In genomic region chr17:28628248-28629124, GRCm38 (mm10) we compare ENCODE assay signal across 18 mouse cellular contexts. TPM values are rescaled to one million over a fixed set of nuclear protein-coding genes. Genes with fewer than 3 reads are reported as not detected.
DNase-seq lines count a peak whose midpoint lies in the region; ATAC-seq lines count a peak whose summit lies in the region.
"Had no signal": no experiment of that assay in that cellular context is flagged by ENCODE, and none has a peak within 500 bp of the region (broad histone marks: within the 10 kb centered on the region; RNA-seq: fewer than 3 reads in every experiment).

No protein-coding gene starts in this region.

- H3K9ac ChIP-seq in limb, embryonic 15.5 days, result no peak overlapping the region
- no peak overlapping the region for H3K9ac ChIP-seq in kidney, embryonic 16.5 days (replicated peaks; ENCODE audit: low read length)
- H3K9ac ChIP-seq: forebrain, embryonic 12.5 days; liver, embryonic 13.5 days had no signal

- H3K4me1 ChIP-seq in limb, embryonic 15.5 days, result peaks cover 5% of the 10 kb centered on the region; the same call in 1 of the 2 replicates
- peaks cover 12% of the 10 kb centered on the region for H3K4me1 ChIP-seq in limb, embryonic 10.5 days
- H3K4me1 ChIP-seq in kidney, embryonic 16.5 days (ENCODE audit: insufficient read depth, low read length), result peaks cover 7% of the 10 kb centered on the region

- no peak overlapping the region for H3K4me3 ChIP-seq in limb, embryonic 15.5 days
- no peak overlapping the region for H3K4me3 ChIP-seq in limb, embryonic 10.5 days
- no peak overlapping the region for H3K4me3 ChIP-seq in kidney, embryonic 16.5 days (ENCODE audit: low read length)
- H3K4me3 ChIP-seq: forebrain, embryonic 12.5 days; liver, embryonic 13.5 days; myocyte had no signal

- no peaks in the 10 kb centered on the region for H3K36me3 ChIP-seq in limb, embryonic 15.5 days
- no peaks in the 10 kb centered on the region for H3K36me3 ChIP-seq in limb, embryonic 10.5 days
- H3K36me3 ChIP-seq in kidney, embryonic 16.5 days (ENCODE audit: insufficient read depth, low read length), result no peaks in the 10 kb centered on the region
- H3K36me3 ChIP-seq: forebrain, embryonic 12.5 days; liver, embryonic 13.5 days had no signal

- no peak for ATAC-seq in limb, embryonic 15.5 days (ENCODE audit: insufficient number of reproducible peaks, low FRiP score, low TSS enrichment, low read depth)
- peak; percentile 51; the same call in 1 of the 2 replicates for ATAC-seq in kidney, embryonic 16.5 days (ENCODE audit: low FRiP score, low TSS enrichment)
- ATAC-seq: CD4-positive, CD25-positive, alpha-beta regulatory T cell, adult 4 months had no signal

- 51% methylated on average over 10 of the region's 10 CpGs for WGBS in limb, embryonic 15.5 days
- WGBS in limb, embryonic 10.5 days, result 60% methylated on average over 10 of the region's 10 CpGs
- WGBS in kidney, embryonic 16.5 days, result 46% methylated on average over 10 of the region's 10 CpGs

- no peaks in the 10 kb centered on the region for H3K9me3 ChIP-seq in limb, embryonic 15.5 days
- H3K9me3 ChIP-seq in limb, embryonic 10.5 days (replicated peaks), result no peaks in the 10 kb centered on the region
- no peaks in the 10 kb centered on the region for H3K9me3 ChIP-seq in kidney, embryonic 16.5 days (ENCODE audit: low read length)
- H3K9me3 ChIP-seq: forebrain, embryonic 12.5 days; liver, embryonic 13.5 days had no signal

- H3K4me2 ChIP-seq in limb, embryonic 15.5 days, result no peak overlapping the region
- H3K4me2 ChIP-seq in kidney, embryonic 16.5 days (replicated peaks; ENCODE audit: low read depth, low read length), result no peak overlapping the region
- H3K4me2 ChIP-seq: forebrain, embryonic 12.5 days; liver, embryonic 13.5 days had no signal

- no peak for DNase-seq in limb, embryonic 10.5 days (ENCODE audit: low spot score)
- DNase-seq in MN1 (ENCODE audit: low spot score), result peak; percentile 55
- peak; percentile 29 for DNase-seq in yolk sac, embryonic 10.5 days (ENCODE audit: low spot score)
- no peak for DNase-seq in urinary bladder, adult 2 months (ENCODE audit: low spot score)
- no peak for DNase-seq in layer of hippocampus, postnatal 14 days (ENCODE audit: low spot score in 2 of 2)
- DNase-seq: adrenal gland, adult 2 months; cerebellum, adult 11-12 months; left cerebral cortex, postnatal 4 days; liver, embryonic 13.5 days; retina, postnatal 1 day had no signal

- no peaks in the 10 kb centered on the region; the same call in 1 of the 2 replicates for H3K27me3 ChIP-seq in limb, embryonic 15.5 days
- H3K27me3 ChIP-seq in limb, embryonic 10.5 days (ENCODE audit: low read depth, poor library complexity, severe bottlenecking), result no peaks in the 10 kb centered on the region
- no peaks in the 10 kb centered on the region for H3K27me3 ChIP-seq in kidney, embryonic 16.5 days (ENCODE audit: insufficient read depth, low read length)
- H3K27me3 ChIP-seq: forebrain, embryonic 12.5 days; liver, embryonic 13.5 days had no signal

- peak overlapping the region; percentile 47; the same call in 1 of the 2 replicates for H3K27ac ChIP-seq in limb, embryonic 15.5 days
- H3K27ac ChIP-seq in limb, embryonic 10.5 days, result no peak overlapping the region
- no peak overlapping the region for H3K27ac ChIP-seq in kidney, embryonic 16.5 days (ENCODE audit: low read length)
- H3K27ac ChIP-seq: forebrain, embryonic 12.5 days; liver, embryonic 13.5 days had no signal

RNA-seq across cellular contexts. Expression of gene Srpk1, which starts 6.0 kb away (rescaled TPM):
- 120 and 121 TPM in 2 replicates for polyA plus RNA-seq in limb, embryonic 15.5 days (2015; fragmentation: Nextera tagmentation; extraction: Ambion mirVana)
- polyA plus RNA-seq in limb, embryonic 10.5 days (2016; fragmentation: Nextera tagmentation; extraction: Ambion mirVana), result 106 and 110 TPM in 2 replicates
- 73.7 and 88.3 TPM in 2 replicates for polyA plus RNA-seq in kidney, embryonic 16.5 days (2015; fragmentation: Nextera tagmentation; extraction: Ambion mirVana)
- 31.2 and 33.5 TPM in 2 replicates for polyA plus RNA-seq in urinary bladder, adult 2 months (2012; rRNA removed)
- 10 to 100 TPM; 87.0 to 90.8 TPM for total RNA-seq in layer of hippocampus, postnatal 14 days (2021)

RNA-seq across cellular contexts. Expression of gene Lhfpl5, which starts 53.0 kb away (rescaled TPM):
- polyA plus RNA-seq in limb, embryonic 15.5 days (2015; fragmentation: Nextera tagmentation; extraction: Ambion mirVana), result 0.40 and 0.60 TPM in 2 replicates
- polyA plus RNA-seq in limb, embryonic 10.5 days (2016; fragmentation: Nextera tagmentation; extraction: Ambion mirVana), result 0.39 and 0.55 TPM in 2 replicates
- 0.61 and 0.89 TPM in 2 replicates for polyA plus RNA-seq in kidney, embryonic 16.5 days (2015; fragmentation: Nextera tagmentation; extraction: Ambion mirVana)
- 0.12 and 0.18 TPM in 2 replicates for polyA plus RNA-seq in urinary bladder, adult 2 months (2012; rRNA removed)
- total RNA-seq in layer of hippocampus, postnatal 14 days (2021), result 1 to 10 TPM; 2.7 to 3.4 TPM
- total RNA-seq: granulocyte monocyte progenitor cell, adult 5-6 weeks; hematopoietic stem cell, adult 5-6 weeks; neutrophil, adult 5-6 weeks had no signal
- polyA plus RNA-seq: liver, embryonic 13.5 days had no signal

Comparison
In these comparisons a context has a peak if more than half of its experiments do, and no peak if none do; other contexts are left out.
1. DNase-seq: peak in MN1 (single experiment) and yolk sac, embryonic 10.5 days (single experiment); none in limb, embryonic 10.5 days (single experiment), urinary bladder, adult 2 months (single experiment) and layer of hippocampus, postnatal 14 days (0 of 2).